Mouse (Mus musculus) liver, embryonic 14.5 days (tissue): ENCODE measurements around the gene Il10.

ENCODE experiments used
- CTCF ChIP-seq: IDR thresholded peaks from 2 replicates; pipeline ENCODE4 v1.5.1; 2016; ENCODE audit warnings: antibody characterized with exemption, low read depth, control low read depth
- EP300 ChIP-seq: IDR thresholded peaks from 2 replicates; pipeline ENCODE4 v1.6.1; 2016; ENCODE audit warnings: antibody characterized with exemption, low read depth

- TF ChIP-seq CTCF, result no peak
- TF ChIP-seq EP300, result no peak
Observed at GRCm38 (mm10) chr1:130997441-130997840, 22.2 kb upstream of the Il10 start.
